Mouse (Mus musculus) liver, postnatal 0 days (tissue): Measurements from ENCODE around the gene Mat2b.

Experiments used
- CTCF ChIP-seq: sonication (generic); IDR thresholded peaks from 2 replicates; pipeline ENCODE4 v1.5.1; 2016; ENCODE audit warnings: antibody characterized with exemption, low read depth
- EP300 ChIP-seq: IDR thresholded peaks from 2 replicates; pipeline ENCODE4 v1.6.1; 2016; ENCODE audit warnings: antibody characterized with exemption, low read depth, mild to moderate bottlenecking

- TF ChIP-seq CTCF (no peak), EP300 (no peak)
Measured at GRCm38 (mm10) chr11:40675014-40675730, 19.8 kb downstream of the Mat2b start.
